8 mouse cellular contexts compared by ENCODE assay signal in genomic region chr4:120667555-120667954, GRCm38 (mm10). TPM values are rescaled to one million over a fixed set of nuclear protein-coding genes. Genes with fewer than 3 reads are reported as not detected.
A peak's percentile ranks its signal among the peaks of the same experiment; 100 is the strongest.
DNase-seq lines count a peak whose midpoint lies in the region; ATAC-seq and TF ChIP-seq lines count a peak whose summit lies in the region.

No protein-coding gene starts in this region.

- H3K9ac ChIP-seq in heart, embryonic 15.5 days = peak overlapping the region; percentile 74
- H3K9ac ChIP-seq in hindbrain, embryonic 12.5 days = peak overlapping the region; percentile 52
- H3K9ac ChIP-seq in midbrain, embryonic 11.5 days (ENCODE audit: low read length) = peak overlapping the region; percentile 39

- peak overlapping the region; percentile 85 for H3K27ac ChIP-seq in heart, embryonic 15.5 days
- peak overlapping the region; percentile 13 for H3K27ac ChIP-seq in bone marrow, adult 2 months (ENCODE audit: control insufficient read depth, insufficient read depth, low read depth, low read length, poor library complexity)
- H3K27ac ChIP-seq in hindbrain, embryonic 12.5 days = no peak overlapping the region
- no peak overlapping the region for H3K27ac ChIP-seq in midbrain, embryonic 11.5 days (ENCODE audit: low read depth, low read length)

- ATAC-seq in heart, embryonic 15.5 days (replicated peaks; ENCODE audit: insufficient number of reproducible peaks, insufficient read depth, low FRiP score, low read depth) = no peak
- ATAC-seq in hindbrain, embryonic 12.5 days (ENCODE audit: low FRiP score) = 0 out of 2 replicates have a peak, but pooled peaks have one; percentile 8
- no peak for ATAC-seq in midbrain, embryonic 11.5 days (ENCODE audit: low FRiP score)

- no peak for DNase-seq in heart, postnatal 14 days
- DNase-seq in midbrain, embryonic 11.5 days (ENCODE audit: low spot score, missing footprints) = peak; percentile 90
- no peak for DNase-seq in spleen, postnatal 14 days (ENCODE audit: low spot score in 2 of 2)
- no peak for DNase-seq in B cell, adult 2 months
- no peak for DNase-seq in thymus, postnatal 4 days

- H3K4me3 ChIP-seq in heart, embryonic 15.5 days = peak overlapping the region; percentile 62
- peak overlapping the region; percentile 69 for H3K4me3 ChIP-seq in bone marrow, adult 2 months (replicated peaks; ENCODE audit: control insufficient read depth, low read depth, low read length)
- peak overlapping the region; percentile 51 for H3K4me3 ChIP-seq in hindbrain, embryonic 12.5 days
- peak overlapping the region; percentile 41 for H3K4me3 ChIP-seq in midbrain, embryonic 11.5 days (ENCODE audit: low read depth, low read length)

- intact Hi-C loops in heart, postnatal 14 days (cut with DNase I) = loop anchor here (5.0 kb wide), 1 partner anchor 75 kb away; no protein-coding TSS in a partner anchor

- peak overlapping the region; percentile 90 for H3K4me2 ChIP-seq in heart, embryonic 15.5 days
- H3K4me2 ChIP-seq in hindbrain, embryonic 12.5 days (replicated peaks) = peak overlapping the region; percentile 95
- peak overlapping the region; percentile 60 for H3K4me2 ChIP-seq in midbrain, embryonic 11.5 days

- WGBS in heart, embryonic 15.5 days = 17% methylated on average over 10 of the region's 10 CpGs
- 33% methylated on average over 10 of the region's 10 CpGs for WGBS in bone marrow, adult 2 months
- WGBS in hindbrain, embryonic 12.5 days = 11% methylated on average over 10 of the region's 10 CpGs
- WGBS in midbrain, embryonic 11.5 days = 9% methylated on average over 10 of the region's 10 CpGs

- TF ChIP-seq POLR2A in bone marrow, adult 2 months (IDR thresholded peaks at IDR 0.05; ENCODE audit: borderline replicate concordance, control insufficient read depth, low read depth, low read length) = no peak

- TF ChIP-seq CTCF in bone marrow, adult 2 months (IDR thresholded peaks at IDR 0.05; ENCODE audit: control insufficient read depth, insufficient read depth, low read length) = no peak

- no peaks in the 10 kb centered on the region for H3K27me3 ChIP-seq in heart, embryonic 15.5 days
- H3K27me3 ChIP-seq in hindbrain, embryonic 12.5 days = peaks cover 49% of the 10 kb centered on the region
- peaks cover 19% of the 10 kb centered on the region for H3K27me3 ChIP-seq in midbrain, embryonic 11.5 days (ENCODE audit: control insufficient read depth, insufficient read depth, low read length)

- peaks cover 23% of the 10 kb centered on the region for H3K4me1 ChIP-seq in heart, embryonic 15.5 days (replicated peaks)
- H3K4me1 ChIP-seq in bone marrow, adult 2 months (ENCODE audit: control insufficient read depth, insufficient read depth, low read length) = peaks cover 2% of the 10 kb centered on the region
- H3K4me1 ChIP-seq in hindbrain, embryonic 12.5 days = peaks cover 13% of the 10 kb centered on the region
- peaks cover 5% of the 10 kb centered on the region; the same call in 1 of the 2 replicates for H3K4me1 ChIP-seq in midbrain, embryonic 11.5 days (ENCODE audit: control insufficient read depth, insufficient read depth, low read length)

- H3K36me3 ChIP-seq in heart, embryonic 15.5 days = no peaks in the 10 kb centered on the region
- H3K36me3 ChIP-seq in hindbrain, embryonic 12.5 days = no peaks in the 10 kb centered on the region
- no peaks in the 10 kb centered on the region for H3K36me3 ChIP-seq in midbrain, embryonic 11.5 days (ENCODE audit: control insufficient read depth, insufficient read depth, low read length)

- no peaks in the 10 kb centered on the region for H3K9me3 ChIP-seq in heart, embryonic 15.5 days (replicated peaks)
- H3K9me3 ChIP-seq in hindbrain, embryonic 12.5 days (replicated peaks) = no peaks in the 10 kb centered on the region
- H3K9me3 ChIP-seq in midbrain, embryonic 11.5 days (ENCODE audit: control insufficient read depth, low read length) = no peaks in the 10 kb centered on the region

RNA-seq across cellular contexts. Expression of gene Cited4, which starts 1.2 kb away (rescaled TPM):
- 21.5 and 26.4 TPM in 2 replicates for polyA plus RNA-seq in heart, embryonic 15.5 days (2015; fragmentation: Nextera tagmentation; extraction: Ambion mirVana)
- 10 to 100 TPM; 57.5 to 61.8 TPM for total RNA-seq in heart, postnatal 14 days (2021)
- 16.7 and 18.3 TPM in 2 replicates for polyA plus RNA-seq in bone marrow, adult 2 months (2011; ENCODE audit: insufficient read depth, insufficient read length, low replicate concordance, missing spikeins)
- polyA plus RNA-seq in hindbrain, embryonic 12.5 days (2016; fragmentation: Nextera tagmentation; extraction: Ambion mirVana) = 6.1 and 8.2 TPM in 2 replicates
- polyA plus RNA-seq in midbrain, embryonic 11.5 days (2014; fragmentation: Nextera tagmentation; extraction: Ambion mirVana) = 8.7 and 8.8 TPM in 2 replicates

Comparison
In these comparisons a context has a peak if more than half of its experiments do, and no peak if none do; other contexts are left out.
1. H3K27ac ChIP-seq: peak in heart, embryonic 15.5 days (single experiment) and bone marrow, adult 2 months (single experiment); none in hindbrain, embryonic 12.5 days (single experiment) and midbrain, embryonic 11.5 days (single experiment).
2. Peak in every context shown above with its lines, with median percentiles within 50 percentile points of each other: H3K4me2 ChIP-seq, H3K4me3 ChIP-seq and H3K9ac ChIP-seq.